Mouse (Mus musculus): ENCODE results near the gene Exoc4. TPM values are rescaled to one million over a fixed set of nuclear protein-coding genes. Genes with fewer than 3 reads are reported as not detected.

Exoc4 gene
- polyA plus RNA-seq, 1 experiment from 2014 or later, result 44.6 TPM

- Histone ChIP-seq H3K4me1 (replicated peaks; ENCODE audit: control insufficient read depth, insufficient read depth, low read length) (no peaks in the 10 kb centered on the region), H3K9me3 (ENCODE audit: control insufficient read depth, low read length) (no peaks in the 10 kb centered on the region), H3K4me2 (replicated peaks; ENCODE audit: low read depth, low read length) (no peak overlapping the region), H3K27ac (ENCODE audit: low read depth, low read length) (no peak overlapping the region), H3K4me3 (ENCODE audit: low read depth, low read length) (no peak overlapping the region), H3K9ac (ENCODE audit: low read depth, low read length) (no peak overlapping the region), H3K36me3 (ENCODE audit: control insufficient read depth, insufficient read depth, low read length) (no peaks in the 10 kb centered on the region), H3K27me3 (ENCODE audit: control insufficient read depth, insufficient read depth, low read length) (no peaks in the 10 kb centered on the region)
- ATAC-seq (ENCODE audit: low FRiP score), result no peak
- 90% methylated on average over 3 of the region's 3 CpGs for WGBS
- no peak for DNase-seq (ENCODE audit: low spot score)
These were observed 582.4 kb downstream of the Exoc4 start for GRCm38 (mm10) chr6:33831276-33831675.

- no peaks in the 10 kb centered on the region for H3K4me1 ChIP-seq (replicated peaks; ENCODE audit: control insufficient read depth, insufficient read depth, low read length)
- H3K27me3 ChIP-seq (ENCODE audit: control insufficient read depth, insufficient read depth, low read length), result no peaks in the 10 kb centered on the region
- H3K36me3 ChIP-seq (ENCODE audit: control insufficient read depth, insufficient read depth, low read length), result no peaks in the 10 kb centered on the region
- WGBS, result 40% methylated on average over 4 of the region's 4 CpGs
- no peak for ATAC-seq (ENCODE audit: low FRiP score)
- no peak overlapping the region for H3K9ac ChIP-seq (ENCODE audit: low read depth, low read length)
- H3K4me2 ChIP-seq (replicated peaks; ENCODE audit: low read depth, low read length), result no peak overlapping the region
- H3K9me3 ChIP-seq (ENCODE audit: control insufficient read depth, low read length), result no peaks in the 10 kb centered on the region
- no peak for DNase-seq (ENCODE audit: low spot score)
- H3K27ac ChIP-seq (ENCODE audit: low read depth, low read length), result no peak overlapping the region
- no peak overlapping the region for H3K4me3 ChIP-seq (ENCODE audit: low read depth, low read length)
These were observed 584.1 kb downstream of the Exoc4 start for GRCm38 (mm10) chr6:33832978-33833377.

- Histone ChIP-seq H3K9ac (ENCODE audit: low read depth, low read length) (no peak overlapping the region), H3K4me1 (replicated peaks; ENCODE audit: control insufficient read depth, insufficient read depth, low read length) (no peaks in the 10 kb centered on the region), H3K9me3 (ENCODE audit: control insufficient read depth, low read length) (no peaks in the 10 kb centered on the region), H3K36me3 (ENCODE audit: control insufficient read depth, insufficient read depth, low read length) (no peaks in the 10 kb centered on the region), H3K4me3 (ENCODE audit: low read depth, low read length) (no peak overlapping the region), H3K27ac (ENCODE audit: low read depth, low read length) (no peak overlapping the region), H3K4me2 (replicated peaks; ENCODE audit: low read depth, low read length) (no peak overlapping the region), H3K27me3 (ENCODE audit: control insufficient read depth, insufficient read depth, low read length) (no peaks in the 10 kb centered on the region)
- 92% methylated on average over 3 of the region's 3 CpGs for whole genome bisulfite sequencing
- ATAC-seq (ENCODE audit: low FRiP score), result no peak
- DNase-seq (ENCODE audit: low spot score), result no peak
These were observed 587.3 kb downstream of the Exoc4 start for GRCm38 (mm10) chr6:33836048-33836780.

- no peaks in the 10 kb centered on the region for H3K9me3 ChIP-seq (ENCODE audit: control insufficient read depth, low read length)
- no peaks in the 10 kb centered on the region for H3K27me3 ChIP-seq (ENCODE audit: control insufficient read depth, insufficient read depth, low read length)
- no peaks in the 10 kb centered on the region for H3K4me1 ChIP-seq (replicated peaks; ENCODE audit: control insufficient read depth, insufficient read depth, low read length)
- 48% methylated on average over 1 of the region's 1 CpGs for WGBS
- H3K27ac ChIP-seq (ENCODE audit: low read depth, low read length), result no peak overlapping the region
- H3K36me3 ChIP-seq (ENCODE audit: control insufficient read depth, insufficient read depth, low read length), result no peaks in the 10 kb centered on the region
- no peak overlapping the region for H3K9ac ChIP-seq (ENCODE audit: low read depth, low read length)
- ATAC-seq (ENCODE audit: low FRiP score) (no peak), DNase-seq (ENCODE audit: low spot score) (no peak)
- H3K4me3 ChIP-seq (ENCODE audit: low read depth, low read length), result no peak overlapping the region
- no peak overlapping the region for H3K4me2 ChIP-seq (replicated peaks; ENCODE audit: low read depth, low read length)
These were observed 594.0 kb downstream of the Exoc4 start for GRCm38 (mm10) chr6:33842901-33843300.

- DNase-seq (ENCODE audit: low spot score) (no peak), ATAC-seq (ENCODE audit: low FRiP score) (no peak)
- Histone ChIP-seq H3K9me3 (ENCODE audit: control insufficient read depth, low read length) (no peaks in the 10 kb centered on the region), H3K27ac (ENCODE audit: low read depth, low read length) (no peak overlapping the region), H3K36me3 (ENCODE audit: control insufficient read depth, insufficient read depth, low read length) (no peaks in the 10 kb centered on the region), H3K4me2 (replicated peaks; ENCODE audit: low read depth, low read length) (no peak overlapping the region), H3K9ac (ENCODE audit: low read depth, low read length) (no peak overlapping the region), H3K27me3 (ENCODE audit: control insufficient read depth, insufficient read depth, low read length) (no peaks in the 10 kb centered on the region), H3K4me3 (ENCODE audit: low read depth, low read length) (no peak overlapping the region), H3K4me1 (replicated peaks; ENCODE audit: control insufficient read depth, insufficient read depth, low read length) (no peaks in the 10 kb centered on the region)
- WGBS, result 84% methylated on average over 3 of the region's 3 CpGs
These were observed 610.2 kb downstream of the Exoc4 start for GRCm38 (mm10) chr6:33859049-33859448.

GRCm38 (mm10) chr6:33865752-33866151 is 616.9 kb downstream of the Exoc4 start:
- Histone ChIP-seq H3K27me3 (ENCODE audit: control insufficient read depth, insufficient read depth, low read length) (no peaks in the 10 kb centered on the region), H3K36me3 (ENCODE audit: control insufficient read depth, insufficient read depth, low read length) (no peaks in the 10 kb centered on the region), H3K9me3 (ENCODE audit: control insufficient read depth, low read length) (no peaks in the 10 kb centered on the region), H3K9ac (ENCODE audit: low read depth, low read length) (no peak overlapping the region), H3K4me2 (replicated peaks; ENCODE audit: low read depth, low read length) (no peak overlapping the region), H3K4me1 (replicated peaks; ENCODE audit: control insufficient read depth, insufficient read depth, low read length) (no peaks in the 10 kb centered on the region), H3K4me3 (ENCODE audit: low read depth, low read length) (no peak overlapping the region), H3K27ac (ENCODE audit: low read depth, low read length) (no peak overlapping the region)
- DNase-seq (ENCODE audit: low spot score) (no peak), ATAC-seq (ENCODE audit: low FRiP score) (no peak)
- WGBS, result 82% methylated on average over 3 of the region's 3 CpGs

GRCm38 (mm10) chr6:33866901-33867580 is 618.2 kb downstream of the Exoc4 start:
- no peaks in the 10 kb centered on the region for H3K36me3 ChIP-seq (ENCODE audit: control insufficient read depth, insufficient read depth, low read length)
- no peaks in the 10 kb centered on the region for H3K4me1 ChIP-seq (replicated peaks; ENCODE audit: control insufficient read depth, insufficient read depth, low read length)
- no peak overlapping the region for H3K9ac ChIP-seq (ENCODE audit: low read depth, low read length)
- ATAC-seq (ENCODE audit: low FRiP score), result no peak
- 83% methylated on average over 3 of the region's 3 CpGs for WGBS
- DNase-seq (ENCODE audit: low spot score), result no peak
- no peak overlapping the region for H3K4me3 ChIP-seq (ENCODE audit: low read depth, low read length)
- H3K4me2 ChIP-seq (replicated peaks; ENCODE audit: low read depth, low read length), result no peak overlapping the region
- H3K27ac ChIP-seq (ENCODE audit: low read depth, low read length), result no peak overlapping the region
- no peaks in the 10 kb centered on the region for H3K27me3 ChIP-seq (ENCODE audit: control insufficient read depth, insufficient read depth, low read length)
- no peaks in the 10 kb centered on the region for H3K9me3 ChIP-seq (ENCODE audit: control insufficient read depth, low read length)

- Histone ChIP-seq H3K36me3 (ENCODE audit: control insufficient read depth, insufficient read depth, low read length) (no peaks in the 10 kb centered on the region), H3K27me3 (ENCODE audit: control insufficient read depth, insufficient read depth, low read length) (no peaks in the 10 kb centered on the region), H3K9ac (ENCODE audit: low read depth, low read length) (no peak overlapping the region), H3K4me3 (ENCODE audit: low read depth, low read length) (no peak overlapping the region), H3K4me1 (replicated peaks; ENCODE audit: control insufficient read depth, insufficient read depth, low read length) (no peaks in the 10 kb centered on the region), H3K9me3 (ENCODE audit: control insufficient read depth, low read length) (no peaks in the 10 kb centered on the region), H3K27ac (ENCODE audit: low read depth, low read length) (no peak overlapping the region), H3K4me2 (replicated peaks; ENCODE audit: low read depth, low read length) (no peak overlapping the region)
- no peak for ATAC-seq (ENCODE audit: low FRiP score)
- no peak for DNase-seq (ENCODE audit: low spot score)
- 95% methylated on average over 3 of the region's 3 CpGs for WGBS
These were observed 620.4 kb downstream of the Exoc4 start for GRCm38 (mm10) chr6:33869251-33869650.

Measured in hindbrain, embryonic 11.5 days (tissue).